Mouse (Mus musculus) liver, embryonic 14.5 days (tissue): ENCODE results near the gene Rcc1l.

Experiments used
- CTCF ChIP-seq: IDR thresholded peaks from 2 replicates; pipeline ENCODE4 v1.5.1; 2016; ENCODE audit warnings: antibody characterized with exemption, low read depth, control low read depth
- EP300 ChIP-seq: IDR thresholded peaks from 2 replicates; pipeline ENCODE4 v1.6.1; 2016; ENCODE audit warnings: antibody characterized with exemption, low read depth

GRCm38 (mm10) chr5:134137933-134138332, 38.6 kb downstream of the Rcc1l start:
- no peak for TF ChIP-seq EP300
- TF ChIP-seq CTCF = no peak
